Comparison of ENCODE assay signal across 8 mouse cellular contexts in genomic region chr3:101806149-101806548, GRCm38 (mm10). TPM values are rescaled to one million over a fixed set of nuclear protein-coding genes. Genes with fewer than 3 reads are reported as not detected.
A peak's percentile ranks its signal among the peaks of the same experiment; 100 is the strongest.
DNase-seq lines count a peak whose midpoint lies in the region; ATAC-seq and TF ChIP-seq lines count a peak whose summit lies in the region.

No protein-coding gene starts in this region.

- WGBS in hindbrain, embryonic 10.5 days = 6% methylated on average over 16 of the region's 16 CpGs
- 7% methylated on average over 16 of the region's 16 CpGs for WGBS in lung, embryonic 14.5 days
- 12% methylated on average over 16 of the region's 16 CpGs for WGBS in thymus, adult 2 months

- no peak overlapping the region for H3K9ac ChIP-seq in ES-E14 (ENCODE audit: insufficient read depth, low read depth, low read length, poor library complexity, severe bottlenecking)
- no peak overlapping the region for H3K9ac ChIP-seq in lung, embryonic 14.5 days

- peak; percentile 67 for DNase-seq in ES-E14 (ENCODE audit: low read depth, low spot score)
- peak; percentile 95 for DNase-seq in cerebellum, adult 9-11 months
- DNase-seq in frontal cortex, adult 2 months (ENCODE audit: extremely low spot score in 1 of 2, low spot score in 1 of 2) = peak; percentile 72 to 96
- peak; percentile 94 for DNase-seq in hindbrain, embryonic 10.5 days (ENCODE audit: low spot score)
- DNase-seq in layer of hippocampus, adult 9-10 months (ENCODE audit: low spot score) = peak; percentile 77
- peak; percentile 92 for DNase-seq in lung, embryonic 14.5 days
- DNase-seq in ovary, postnatal 10 days (ENCODE audit: low spot score) = peak; percentile 66
- peak; percentile 90 for DNase-seq in thymus, adult 2 months

- H3K9me3 ChIP-seq in ES-E14 (ENCODE audit: control insufficient read depth, insufficient read depth, low read depth, low read length) = no peaks in the 10 kb centered on the region
- no peaks in the 10 kb centered on the region for H3K9me3 ChIP-seq in hindbrain, embryonic 10.5 days
- no peaks in the 10 kb centered on the region for H3K9me3 ChIP-seq in lung, embryonic 14.5 days (ENCODE audit: low read depth, low read length)

- H3K27me3 ChIP-seq in hindbrain, embryonic 10.5 days (ENCODE audit: insufficient read depth, poor library complexity, severe bottlenecking) = peaks cover 2% of the 10 kb centered on the region; the same call in 1 of the 2 replicates
- no peaks in the 10 kb centered on the region for H3K27me3 ChIP-seq in lung, embryonic 14.5 days (ENCODE audit: insufficient read depth, low read length)
- no peaks in the 10 kb centered on the region for H3K27me3 ChIP-seq in thymus, adult 2 months (ENCODE audit: control insufficient read depth, insufficient read depth, low read length)

- TF ChIP-seq POLR2A in thymus, adult 2 months (IDR thresholded peaks at IDR 0.05; ENCODE audit: control insufficient read depth, extremely low read depth, insufficient read depth, low read length, poor library complexity) = no peak

- ATAC-seq in lung, embryonic 14.5 days (ENCODE audit: insufficient read depth) = peak; percentile 89

- no peaks in the 10 kb centered on the region for H3K36me3 ChIP-seq in ES-E14 (ENCODE audit: control insufficient read depth, insufficient read depth, low read length, poor library complexity, severe bottlenecking)
- H3K36me3 ChIP-seq in hindbrain, embryonic 10.5 days = no peaks in the 10 kb centered on the region
- H3K36me3 ChIP-seq in lung, embryonic 14.5 days (ENCODE audit: insufficient read depth) = no peaks in the 10 kb centered on the region
- no peaks in the 10 kb centered on the region for H3K36me3 ChIP-seq in thymus, adult 2 months (ENCODE audit: control insufficient read depth, insufficient read depth, low read length)

- H3K27ac ChIP-seq in ES-E14 (ENCODE audit: insufficient read depth, low read depth, low read length, poor library complexity, severe bottlenecking) = no peak overlapping the region
- H3K27ac ChIP-seq in hindbrain, embryonic 10.5 days = peak overlapping the region; percentile 73
- no peak overlapping the region for H3K27ac ChIP-seq in lung, embryonic 14.5 days (ENCODE audit: low read depth)
- no peak overlapping the region for H3K27ac ChIP-seq in thymus, adult 2 months (ENCODE audit: control insufficient read depth, insufficient read depth, low read length)

- peak; percentile 96 for TF ChIP-seq CTCF in lung, embryonic 14.5 days (IDR thresholded peaks at IDR 0.05; ENCODE audit: low read depth)
- peak; percentile 95 for TF ChIP-seq CTCF in thymus, adult 2 months (IDR thresholded peaks at IDR 0.05; ENCODE audit: borderline replicate concordance, control insufficient read depth, extremely low read depth, insufficient read depth, low read length, poor library complexity)

- H3K4me2 ChIP-seq in lung, embryonic 14.5 days = peak overlapping the region; percentile 44; the same call in 1 of the 2 replicates

- no peak overlapping the region for H3K4me3 ChIP-seq in ES-E14 (ENCODE audit: insufficient read depth in 1 of 2, low read depth in 1 of 2, low read length in 2 of 2, poor library complexity in 1 of 2, severe bottlenecking in 1 of 2)
- no peak overlapping the region; the same call in 1 of the 2 replicates for H3K4me3 ChIP-seq in hindbrain, embryonic 10.5 days
- H3K4me3 ChIP-seq in lung, embryonic 14.5 days (ENCODE audit: low read depth, low read length) = no peak overlapping the region
- no peak overlapping the region for H3K4me3 ChIP-seq in thymus, adult 2 months (ENCODE audit: control insufficient read depth, insufficient read depth, low read length)

- H3K4me1 ChIP-seq in ES-E14 (ENCODE audit: control insufficient read depth in 2 of 2, insufficient read depth in 2 of 2, low read length in 2 of 2, poor library complexity in 1 of 2) = peaks cover 0 to 23% of the 10 kb centered on the region in 2 experiments; a peak in 3 of 4 replicates
- H3K4me1 ChIP-seq in hindbrain, embryonic 10.5 days (replicated peaks) = peaks cover 51% of the 10 kb centered on the region
- peaks cover 19% of the 10 kb centered on the region for H3K4me1 ChIP-seq in lung, embryonic 14.5 days (ENCODE audit: insufficient read depth)
- peaks cover 28% of the 10 kb centered on the region for H3K4me1 ChIP-seq in thymus, adult 2 months (replicated peaks; ENCODE audit: control insufficient read depth, insufficient read depth, low read length)

- in situ Hi-C loops in ES-E14 (cut with MboI; ENCODE audit: low sequenced_read_pairs in 2 of 2, unreplicated experiment in 2 of 2) = loop anchor here in 1 of 2 experiments (25.0 kb wide), 2 partner anchors 494 to 844 kb away; partner anchors contain the start of gene Ttf2

TF ChIP-seq in ES-E14, 5 proteins besides CTCF, POLR2A, EP300 and RAD21:
- TF ChIP-seq CHD2 (IDR thresholded peaks at IDR 0.05; ENCODE audit: low read depth, low read length) (no peak), MAFK (IDR thresholded peaks at IDR 0.05; ENCODE audit: insufficient read depth, low read depth, low read length) (no peak), ZC3H11A (IDR thresholded peaks at IDR 0.05; ENCODE audit: borderline replicate concordance, low read depth, low read length) (peak; percentile 70), HCFC1 (IDR thresholded peaks at IDR 0.05; ENCODE audit: borderline replicate concordance, insufficient read depth, low read length) (no peak), ZNF384 (IDR thresholded peaks at IDR 0.05; ENCODE audit: low read depth, low read length) (no peak)

RNA-seq across cellular contexts. Expression of gene Mab21l3, which starts 42.6 kb away (rescaled TPM):
- 1.9 and 2.7 TPM in 2 replicates for total RNA-seq in ES-E14 (2012; rRNA removed)
- 0.02 and 0.08 TPM in 2 replicates for polyA plus RNA-seq in frontal cortex, adult 2 months (2012; rRNA removed)
- polyA plus RNA-seq in hindbrain, embryonic 10.5 days (2016; fragmentation: Nextera tagmentation; extraction: Ambion mirVana) = 0.47 TPM in 2 replicates
- polyA plus RNA-seq in lung, embryonic 14.5 days (2014; fragmentation: Nextera tagmentation; extraction: Ambion mirVana) = 0.12 and 0.68 TPM in 2 replicates
- polyA plus RNA-seq in thymus, adult 2 months (2012; rRNA removed) = 3.6 and 4.0 TPM in 2 replicates
